Mouse (Mus musculus): ENCODE results near the gene Gm17654. TPM values are rescaled to one million over a fixed set of nuclear protein-coding genes. Genes with fewer than 3 reads are reported as not detected.

Gene Gm17654
- polyA plus RNA-seq, 1 experiment from 2014 or later = not detected

Other genes starting within 250 kb of the Gm17654 start
- gene 1700001F09Rik, start 231.3 kb downstream of the Gm17654 start, polyA plus RNA-seq (2016; fragmentation: Nextera tagmentation; extraction: Ambion mirVana) = not detected in 2 replicates
- not detected in 2 replicates for gene Gm8138, start 162.8 kb downstream of the Gm17654 start, polyA plus RNA-seq (2016; fragmentation: Nextera tagmentation; extraction: Ambion mirVana)
- not detected in 2 replicates for gene Gm5799, start 35.6 kb downstream of the Gm17654 start, polyA plus RNA-seq (2016; fragmentation: Nextera tagmentation; extraction: Ambion mirVana)
- gene Gm10375, start 28.9 kb upstream of the Gm17654 start, polyA plus RNA-seq (2016; fragmentation: Nextera tagmentation; extraction: Ambion mirVana) = not detected in 2 replicates
- not detected in 2 replicates for gene Gm8165, start 98.1 kb upstream of the Gm17654 start, polyA plus RNA-seq (2016; fragmentation: Nextera tagmentation; extraction: Ambion mirVana)
- 2.0 and 2.4 TPM in 2 replicates for gene Gm7324, start 118.7 kb upstream of the Gm17654 start, polyA plus RNA-seq (2016; fragmentation: Nextera tagmentation; extraction: Ambion mirVana)
- gene Gm16506, start 148.3 kb upstream of the Gm17654 start, polyA plus RNA-seq (2016; fragmentation: Nextera tagmentation; extraction: Ambion mirVana) = not detected in 2 replicates
- not detected in 2 replicates for gene Gm6526, start 168.7 kb upstream of the Gm17654 start, polyA plus RNA-seq (2016; fragmentation: Nextera tagmentation; extraction: Ambion mirVana)
- not detected in 2 replicates for gene Gm8180, start 205.6 kb upstream of the Gm17654 start, polyA plus RNA-seq (2016; fragmentation: Nextera tagmentation; extraction: Ambion mirVana)

Data from embryonic facial prominence, embryonic 12.5 days (tissue).